In genomic region chr19:46136639-46137580, GRCm38 (mm10) we compare ENCODE assay signal across 8 mouse cellular contexts. TPM values are rescaled to one million over a fixed set of nuclear protein-coding genes. Genes with fewer than 3 reads are reported as not detected.
DNase-seq lines count a peak whose midpoint lies in the region; ATAC-seq and TF ChIP-seq lines count a peak whose summit lies in the region.

No protein-coding gene starts in this region.

- WGBS in forebrain, postnatal 0 days, result 3% methylated on average over 49 of the region's 49 CpGs

- no peak overlapping the region for H3K27ac ChIP-seq in MEL (ENCODE audit: control insufficient read depth, low read depth, low read length)
- no peak overlapping the region for H3K27ac ChIP-seq in forebrain, postnatal 0 days (ENCODE audit: low read depth, low read length)

- H3K4me3 ChIP-seq in MEL (ENCODE audit: control insufficient read depth in 1 of 2, insufficient read depth in 1 of 2, low read depth in 2 of 2, low read length in 2 of 2), result peak overlapping the region; percentile 48 to 80
- peak overlapping the region; percentile 51 for H3K4me3 ChIP-seq in forebrain, postnatal 0 days (ENCODE audit: low read depth, low read length)

- TF ChIP-seq POLR2A in MEL (IDR thresholded peaks at IDR 0.05; ENCODE audit: control insufficient read depth in 1 of 2, insufficient read depth in 1 of 2, low read depth in 1 of 2, low read length in 2 of 2, poor library complexity in 1 of 2), result no peak

- no peaks in the 10 kb centered on the region; the same call in 1 of the 2 replicates for H3K79me2 ChIP-seq in MEL (ENCODE audit: control insufficient read depth, insufficient read depth, low read length, poor library complexity)

- H3K9me3 ChIP-seq in MEL (replicated peaks; ENCODE audit: insufficient read depth, low read length), result no peaks in the 10 kb centered on the region
- H3K9me3 ChIP-seq in forebrain, postnatal 0 days (ENCODE audit: low read length), result no peaks in the 10 kb centered on the region

- peak; percentile 92 to 99 (median 97) for TF ChIP-seq CTCF in MEL (IDR thresholded peaks at IDR 0.05 in 2 of 3, conservative IDR thresholded peaks at IDR 0.05 in 1 of 3; ENCODE audit: control insufficient read depth in 1 of 3, insufficient read depth in 1 of 3, low read depth in 2 of 3, low read length in 3 of 3, poor library complexity in 1 of 3, severe bottlenecking in 1 of 3)
- peak; percentile 71 for TF ChIP-seq CTCF in forebrain, postnatal 0 days (IDR thresholded peaks at IDR 0.05; ENCODE audit: low read depth)

- peak; percentile 95 for DNase-seq in MEL (ENCODE audit: low read depth, low spot score)
- DNase-seq in c-Kit-negative CD71-positive TER-119-positive erythroid progenitor cells, embryonic 14.5 days (ENCODE audit: low read depth, low spot score), result peak; percentile 54
- peak; percentile 35 for DNase-seq in forebrain, postnatal 0 days
- DNase-seq in heart, postnatal 4 days, result peak; percentile 82
- peak; percentile 44 to 48 for DNase-seq in layer of hippocampus, postnatal 14 days (ENCODE audit: low spot score in 2 of 2)
- peak; percentile 77 to 84 for DNase-seq in lung, postnatal 4 days
- peak; percentile 60 to 61 for DNase-seq in right cerebral cortex, adult 2 months (ENCODE audit: low spot score in 2 of 2)
- DNase-seq in urinary bladder, postnatal 14 days (ENCODE audit: low spot score), result peak; percentile 74

- peaks cover 5% of the 10 kb centered on the region in 2 experiments; a peak in 3 of 4 replicates for H3K27me3 ChIP-seq in MEL (ENCODE audit: control insufficient read depth in 1 of 2, insufficient read depth in 2 of 2, low read length in 2 of 2)
- H3K27me3 ChIP-seq in forebrain, postnatal 0 days (ENCODE audit: insufficient read depth, low read length), result peaks cover 50% of the 10 kb centered on the region

- H3K36me3 ChIP-seq in MEL (ENCODE audit: control insufficient read depth in 1 of 2, insufficient read depth in 2 of 2, low read length in 2 of 2), result peaks cover 0 to 8% of the 10 kb centered on the region in 2 experiments; a peak in 2 of 4 replicates
- no peaks in the 10 kb centered on the region for H3K36me3 ChIP-seq in forebrain, postnatal 0 days (ENCODE audit: insufficient read depth)

- no peak for TF ChIP-seq EP300 in MEL (IDR thresholded peaks at IDR 0.05; ENCODE audit: low read depth in 1 of 2, low read length in 2 of 2)

- H3K4me1 ChIP-seq in MEL (ENCODE audit: control insufficient read depth in 1 of 2, insufficient read depth in 2 of 2, low read length in 2 of 2), result peaks cover 0 to 13% of the 10 kb centered on the region in 2 experiments; a peak in 2 of 4 replicates
- H3K4me1 ChIP-seq in forebrain, postnatal 0 days (ENCODE audit: insufficient read depth), result no peaks in the 10 kb centered on the region

- TF ChIP-seq RAD21 in MEL (IDR thresholded peaks at IDR 0.05; ENCODE audit: low read depth, low read length), result peak; percentile 57

- peak overlapping the region; percentile 100 for H3K4me2 ChIP-seq in forebrain, postnatal 0 days (ENCODE audit: low read depth)

- H3K9ac ChIP-seq in MEL (ENCODE audit: control insufficient read depth, low read depth, low read length, poor library complexity, severe bottlenecking), result peak overlapping the region; percentile 51
- peak overlapping the region; percentile 54 for H3K9ac ChIP-seq in forebrain, postnatal 0 days

- 0 out of 2 replicates have a peak, but pooled peaks have one; percentile 15 for ATAC-seq in forebrain, postnatal 0 days

TF ChIP-seq in MEL, 35 proteins besides CTCF, POLR2A, EP300 and RAD21:
- TF ChIP-seq TBP (IDR thresholded peaks at IDR 0.05; ENCODE audit: low read depth, low read length), result no peak
- TF ChIP-seq USF2 (IDR thresholded peaks at IDR 0.05; ENCODE audit: borderline replicate concordance in 1 of 2, insufficient read depth in 1 of 2, low read depth in 1 of 2, low read length in 2 of 2), result no peak
- TF ChIP-seq UBTF (IDR thresholded peaks at IDR 0.05; ENCODE audit: borderline replicate concordance, insufficient read depth, low read depth, low read length), result 0 out of 2 replicates have a peak, but pooled peaks have one; percentile 54
- TF ChIP-seq MAFK (IDR thresholded peaks at IDR 0.05; ENCODE audit: borderline replicate concordance, low read depth, low read length), result no peak
- TF ChIP-seq MXI1 (IDR thresholded peaks at IDR 0.05; ENCODE audit: low read depth, low read length), result peak; percentile 24; the same call in 1 of the 2 replicates
- no peak for TF ChIP-seq ELF1 (IDR thresholded peaks at IDR 0.05; ENCODE audit: low read depth, low read length)
- no peak for TF ChIP-seq ZNF384 (IDR thresholded peaks at IDR 0.05; ENCODE audit: low read depth, low read length)
- no peak for TF ChIP-seq HCFC1 (IDR thresholded peaks at IDR 0.05; ENCODE audit: low read depth, low read length)
- TF ChIP-seq SMC3 (IDR thresholded peaks at IDR 0.05; ENCODE audit: low read depth, low read length), result peak; percentile 86
- TF ChIP-seq ZC3H11A (IDR thresholded peaks at IDR 0.05; ENCODE audit: low read depth, low read length), result no peak
- no peak for TF ChIP-seq POLR2AphosphoS5 (IDR thresholded peaks at IDR 0.05; ENCODE audit: borderline replicate concordance, low read depth, low read length)
- no peak for TF ChIP-seq POLR2AphosphoS2 (IDR thresholded peaks at IDR 0.05; ENCODE audit: low read length)
- TF ChIP-seq E2F4 (IDR thresholded peaks at IDR 0.05; ENCODE audit: borderline replicate concordance, low read depth, low read length), result no peak
- TF ChIP-seq RCOR1 (IDR thresholded peaks at IDR 0.05; ENCODE audit: low read depth, low read length), result no peak
- no peak for TF ChIP-seq MYB (IDR thresholded peaks at IDR 0.05; ENCODE audit: low read depth, low read length)
- no peak for TF ChIP-seq ETS1 (IDR thresholded peaks at IDR 0.05; ENCODE audit: low read depth, low read length)
- no peak for TF ChIP-seq NELFE (IDR thresholded peaks at IDR 0.05; ENCODE audit: low read depth, low read length)
- no peak for TF ChIP-seq BHLHE40 (IDR thresholded peaks at IDR 0.05; ENCODE audit: borderline replicate concordance, low read depth, low read length)
- TF ChIP-seq CHD2 (IDR thresholded peaks at IDR 0.05; ENCODE audit: low read length), result no peak
- TF ChIP-seq NRF1 (IDR thresholded peaks at IDR 0.05; ENCODE audit: insufficient read depth, low read depth, low read length, poor library complexity, severe bottlenecking), result no peak
- TF ChIP-seq USF1 (IDR thresholded peaks at IDR 0.05; ENCODE audit: low read depth, low read length), result no peak
- peak; percentile 60 for TF ChIP-seq SIN3A (IDR thresholded peaks at IDR 0.05; ENCODE audit: low read length)
- TF ChIP-seq MYC (IDR thresholded peaks at IDR 0.05; ENCODE audit: low read depth, low read length), result 0 out of 2 replicates have a peak, but pooled peaks have one; percentile 15
- TF ChIP-seq MAX (IDR thresholded peaks at IDR 0.05; ENCODE audit: low read length), result peak; percentile 93
- TF ChIP-seq CHD1 (IDR thresholded peaks at IDR 0.05; ENCODE audit: low read depth, low read length), result no peak
- TF ChIP-seq MEF2A (IDR thresholded peaks at IDR 0.05; ENCODE audit: extremely low read depth, insufficient replicate concordance, low read depth, low read length, poor library complexity, severe bottlenecking), result no peak
- peak; percentile 70 for TF ChIP-seq MAZ (IDR thresholded peaks at IDR 0.05; ENCODE audit: low read depth, low read length)
- no peak for TF ChIP-seq JUND (IDR thresholded peaks at IDR 0.05; ENCODE audit: low read depth, low read length)
- TF ChIP-seq TAL1 (IDR thresholded peaks at IDR 0.05; ENCODE audit: low read length), result no peak
- TF ChIP-seq GABPA (IDR thresholded peaks at IDR 0.05; ENCODE audit: low read depth, low read length), result no peak
- no peak for TF ChIP-seq ZKSCAN1 (IDR thresholded peaks at IDR 0.05; ENCODE audit: low read depth, low read length)
- TF ChIP-seq KAT2A (conservative IDR thresholded peaks at IDR 0.05; ENCODE audit: low read depth, low read length), result no peak
- no peak for TF ChIP-seq ZMIZ1 (IDR thresholded peaks at IDR 0.05; ENCODE audit: low read depth, low read length)
- TF ChIP-seq GATA1 (IDR thresholded peaks at IDR 0.05; ENCODE audit: low read depth, low read length), result peak; percentile 66
- TF ChIP-seq TCF12 (IDR thresholded peaks at IDR 0.05; ENCODE audit: low read depth, low read length), result no peak; the same call in 1 of the 2 replicates

RNA-seq across cellular contexts. Expression of gene Elovl3, which starts 5.2 kb away (rescaled TPM):
- total RNA-seq in MEL (2012; rRNA removed), result 1.2 and 1.4 TPM in 2 replicates
- 1 to 10 TPM in 1 of 2 experiments, not detected in 1; 2.3 TPM for polyA plus RNA-seq in MEL (2012; ENCODE audit: insufficient read depth in 1 of 2, insufficient read length in 2 of 2, low read depth in 1 of 2, low replicate concordance in 2 of 2, missing spikeins in 1 of 2)
- total RNA-seq in forebrain, postnatal 0 days (2014; rRNA removed), result not detected in 2 replicates
- 0.11 TPM in 1 of 2 replicates, not detected in the other for polyA plus RNA-seq in forebrain, postnatal 0 days (2015; fragmentation: Nextera tagmentation; extraction: Ambion mirVana)
- not detected for total RNA-seq in heart, postnatal 4 days (2021)
- total RNA-seq in layer of hippocampus, postnatal 14 days (2021), result not detected

RNA-seq across cellular contexts. Expression of gene Pitx3, which starts 11.2 kb away (rescaled TPM):
- total RNA-seq in MEL (2012; rRNA removed), result 0.08 and 0.10 TPM in 2 replicates
- under 1 TPM in 1 of 2 experiments, not detected in 1; 0.28 TPM for polyA plus RNA-seq in MEL (2012; ENCODE audit: insufficient read depth in 1 of 2, insufficient read length in 2 of 2, low read depth in 1 of 2, low replicate concordance in 2 of 2, missing spikeins in 1 of 2)
- 0.31 TPM in 1 of 2 replicates, not detected in the other for total RNA-seq in forebrain, postnatal 0 days (2014; rRNA removed)
- 0.41 TPM in 1 of 2 replicates, not detected in the other for polyA plus RNA-seq in forebrain, postnatal 0 days (2015; fragmentation: Nextera tagmentation; extraction: Ambion mirVana)
- not detected for total RNA-seq in heart, postnatal 4 days (2021)
- total RNA-seq in layer of hippocampus, postnatal 14 days (2021), result not detected

RNA-seq across cellular contexts. Expression of gene Gbf1, which starts 15.4 kb away (rescaled TPM):
- 20.1 and 23.7 TPM in 2 replicates for total RNA-seq in MEL (2012; rRNA removed)
- polyA plus RNA-seq in MEL (2012; ENCODE audit: insufficient read depth in 1 of 2, insufficient read length in 2 of 2, low read depth in 1 of 2, low replicate concordance in 2 of 2, missing spikeins in 1 of 2), result 100 to 1,000 TPM in 1 of 2 experiments, 10 to 100 TPM in 1; 54.1 to 400 TPM
- total RNA-seq in forebrain, postnatal 0 days (2014; rRNA removed), result 44.9 and 54.4 TPM in 2 replicates
- 29.7 and 41.9 TPM in 2 replicates for polyA plus RNA-seq in forebrain, postnatal 0 days (2015; fragmentation: Nextera tagmentation; extraction: Ambion mirVana)
- total RNA-seq in heart, postnatal 4 days (2021), result 10 to 100 TPM; 57.6 to 58.3 TPM
- total RNA-seq in layer of hippocampus, postnatal 14 days (2021), result 100 to 1,000 TPM in 1 of 2 experiments, 10 to 100 TPM in 1; 83.7 to 101 TPM

Comparison
In these comparisons a context has a peak if more than half of its experiments do, and no peak if none do; other contexts are left out.
1. DNase-seq: peak in every context shown above with its lines; median percentile 95 in MEL; 82 in heart, postnatal 4 days; 80 in lung, postnatal 4 days; 74 in urinary bladder, postnatal 14 days; 60 in right cerebral cortex, adult 2 months; 54 in c-Kit-negative CD71-positive TER-119-positive erythroid progenitor cells, embryonic 14.5 days; 46 in layer of hippocampus, postnatal 14 days; 35 in forebrain, postnatal 0 days.